Mouse (Mus musculus) megakaryocyte, embryonic 14.5 days (primary cell): ENCODE data around the gene Gsto2.

Experiments used
- FLI1 ChIP-seq: IDR thresholded peaks from 2 replicates; pipeline ENCODE4 v1.6.1; 2012; ENCODE audit warnings: low read length, inconsistent platforms, mixed read lengths
- GATA1 ChIP-seq: IDR thresholded peaks from 3 replicates; pipeline ENCODE4 v1.6.1; 2012; ENCODE audit warnings: mixed read lengths, low read length, inconsistent platforms, borderline replicate concordance

GRCm38 (mm10) chr19:47931982-47932638 is 66.8 kb downstream of the Gsto2 start:
- TF ChIP-seq GATA1 (no peak), FLI1 (no peak)
